Mouse (Mus musculus) T-cell, adult 66 days (primary cell): ENCODE results near the gene Slc4a4. TPM values are rescaled to one million over a fixed set of nuclear protein-coding genes. Genes with fewer than 3 reads are reported as not detected.

ENCODE experiments used
- total RNA-seq, 2 experiments: library from RNA; stranded (reverse); gene quantifications; 3 replicates in 1 of 2; 4 replicates in 1 of 2; pipeline ENCODE4 v1.2.4; 2023

Slc4a4 gene
- under 1 TPM; 0.30 to 0.64 TPM for total RNA-seq

DNA sequence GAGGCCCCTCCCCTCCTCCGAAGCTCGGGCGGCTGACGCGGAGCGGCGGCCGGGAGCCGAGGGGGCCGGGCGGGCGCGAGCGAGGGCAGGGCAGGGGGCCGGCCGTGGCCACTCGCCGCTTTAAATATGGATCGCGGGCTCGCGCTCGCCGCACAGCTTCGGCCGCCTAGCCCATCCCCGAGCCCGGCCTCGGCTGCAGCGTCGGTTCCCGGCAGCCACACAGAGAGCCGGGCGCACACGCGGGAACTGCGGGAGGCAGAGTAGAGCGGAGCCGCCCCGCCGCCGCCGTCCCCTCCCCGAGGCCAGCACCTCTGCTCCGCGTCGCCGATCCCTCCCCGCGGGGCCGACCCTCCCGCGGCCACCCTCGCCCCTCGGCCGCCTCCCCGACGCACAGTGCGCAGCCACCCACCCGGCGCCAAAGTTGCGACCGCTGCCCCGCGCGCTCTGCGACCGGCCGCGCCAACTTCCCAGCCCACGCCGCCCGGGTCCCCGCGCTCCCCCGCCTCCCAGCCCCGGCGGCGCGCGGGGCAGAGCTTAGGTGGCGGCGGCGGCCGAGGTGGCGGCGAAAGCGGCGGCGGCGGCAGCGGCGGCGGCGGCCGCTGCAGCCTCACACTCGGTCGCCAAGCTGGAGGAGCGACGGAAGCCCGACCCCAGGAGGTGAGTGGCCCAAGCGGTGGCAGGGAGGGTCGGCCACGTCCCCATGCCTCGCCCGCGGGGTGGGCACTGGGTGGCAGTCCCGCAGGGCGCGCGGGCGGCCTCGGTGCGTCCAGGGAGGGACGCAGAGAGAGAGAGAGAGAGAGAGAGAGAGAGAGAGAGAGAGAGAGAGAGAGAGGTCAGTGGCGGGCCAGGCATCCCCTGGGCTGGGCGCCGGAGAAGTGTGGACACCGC is at the start of gene Slc4a4:
TSS of gene Slc4a4 (plus strand) at position 151 of the 888 bp plus-strand sequence.

Other genes with a start within 250 kb of the Slc4a4 start
- gene Grsf1, start 210.6 kb upstream of the Slc4a4 start, total RNA-seq = 10 to 100 TPM; 39.3 to 53.6 TPM
- gene Mob1b, start 166.0 kb upstream of the Slc4a4 start, total RNA-seq = 10 to 100 TPM; 24.1 to 24.6 TPM
- 10 to 100 TPM; 29.5 to 30.7 TPM for gene Dck, start 121.8 kb upstream of the Slc4a4 start, total RNA-seq